Mouse (Mus musculus): ENCODE measurements around the gene Sel1l.

- no peak for TF ChIP-seq POLR2A (IDR thresholded peaks at IDR 0.05; ENCODE audit: control insufficient read depth, low read depth, low read length)
- TF ChIP-seq CTCF (IDR thresholded peaks at IDR 0.05; ENCODE audit: control insufficient read depth, insufficient read depth, insufficient replicate concordance, low read depth, low read length), result no peak
Measured at GRCm38 (mm10) chr12:91880431-91880830, 31.5 kb upstream of the Sel1l start.

Data from testis, adult 2 months (tissue).